Mouse (Mus musculus): ENCODE measurements around the gene 4632433K11Rik.

DNA sequence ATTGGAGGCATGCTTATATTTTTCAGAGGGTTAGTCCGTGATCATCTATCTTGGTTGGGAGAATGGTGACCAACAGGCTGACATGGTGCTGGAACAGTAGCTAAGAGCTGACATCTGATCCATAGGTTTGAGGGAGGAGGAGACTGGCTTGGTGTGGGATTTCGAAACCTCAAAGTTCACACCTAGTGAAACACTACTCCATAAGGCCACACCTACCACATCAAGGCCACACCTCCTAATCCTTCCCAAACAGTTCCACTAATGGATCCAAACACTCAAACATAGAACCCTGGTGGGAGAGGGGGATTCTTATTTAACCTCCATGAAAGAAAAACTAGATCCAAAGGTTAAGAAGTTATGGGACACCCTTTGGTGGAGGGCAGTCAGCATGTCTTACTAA is 17.0 kb upstream of the 4632433K11Rik start:
- no peak for TF ChIP-seq FLI1 (IDR thresholded peaks at IDR 0.05; ENCODE audit: low read length)
- no peak for TF ChIP-seq GATA1 (IDR thresholded peaks at IDR 0.05; ENCODE audit: borderline replicate concordance, low read length)
